Mouse (Mus musculus) lung, postnatal 4 days (tissue): Measurements from ENCODE around the gene Grpr.

Experiments used
- DNase-seq, 2 experiments: peaks; one replicate each; pipeline ENCODE4 v3.0.0; 2021

The Grpr gene

GRCm38 (mm10) chrX:163549666-163550065 lies at the start of gene Grpr:
Gene Grpr (minus strand): TSS chrX:163549677.
- peak; percentile 49 to 54 for DNase-seq

- DNase-seq: no peak
Observed at GRCm38 (mm10) chrX:163560521-163560920, 11.0 kb upstream of the Grpr start.

- no peak for DNase-seq
Observed at GRCm38 (mm10) chrX:163547042-163547441, 2.4 kb downstream of the Grpr start.

GRCm38 (mm10) chrX:163532836-163533235 lies 16.6 kb downstream of the Grpr start:
- no peak for DNase-seq

- DNase-seq: no peak
Observed at GRCm38 (mm10) chrX:163518963-163519541, 30.4 kb downstream of the Grpr start.

- no peak for DNase-seq
Observed at GRCm38 (mm10) chrX:163511766-163512165, 37.7 kb downstream of the Grpr start.

GRCm38 (mm10) chrX:163502088-163502487 lies 47.4 kb downstream of the Grpr start:
- no peak for DNase-seq
